Comparison of ENCODE assay signal across 20 mouse cellular contexts in genomic region chr9:70310046-70310445, GRCm38 (mm10).
DNase-seq lines count a peak whose midpoint lies in the region; ATAC-seq lines count a peak whose summit lies in the region.
"Had no signal": no experiment of that assay in that cellular context is flagged by ENCODE, and none has a peak within 500 bp of the region (broad histone marks: within the 10 kb centered on the region; RNA-seq: fewer than 3 reads in every experiment).

No protein-coding gene starts in this region.

- peak; percentile 46 for DNase-seq in thymus, postnatal 0 days (ENCODE audit: low spot score)
- no peak for DNase-seq in thymus, postnatal 10 days (ENCODE audit: low spot score in 2 of 2)
- peak; percentile 70 for DNase-seq in CD4-positive, CD25-positive, alpha-beta regulatory T cell, adult 2 months (ENCODE audit: low read depth, low spot score)
- DNase-seq in naive thymus-derived CD4-positive, alpha-beta T cell, adult 2 months (ENCODE audit: low read depth): peak; percentile 48
- DNase-seq in heart, postnatal 4 days: no peak
- DNase-seq in spleen, postnatal 4 days (ENCODE audit: low spot score in 2 of 2): no peak
- DNase-seq in gastrocnemius, postnatal 10 days: no peak
- DNase-seq: adrenal gland, postnatal 10 days; adrenal gland, postnatal 36 days; cerebellum, adult 18-20 months; cerebellum, adult 9-10 months; cerebellum, postnatal 14 days; forebrain, postnatal 0 days; gastrocnemius, adult 2 months; gastrocnemius, postnatal 25 days; heart, adult 18-20 months; heart, postnatal 10 days; heart, postnatal 36 days had no signal

- peak; percentile 87 for ATAC-seq in activated CD4-positive, CD25-positive, alpha-beta regulatory T cell, adult 4 months
- ATAC-seq: forebrain, embryonic 14.5 days; forebrain, postnatal 0 days had no signal

Comparison
In these comparisons a context has a peak if more than half of its experiments do, and no peak if none do; other contexts are left out.
1. DNase-seq: peak in thymus, postnatal 0 days (single experiment), CD4-positive, CD25-positive, alpha-beta regulatory T cell, adult 2 months (single experiment) and naive thymus-derived CD4-positive, alpha-beta T cell, adult 2 months (single experiment); none in thymus, postnatal 10 days (0 of 2), heart, postnatal 4 days (single experiment), spleen, postnatal 4 days (0 of 2) and gastrocnemius, postnatal 10 days (single experiment).